Mouse (Mus musculus) cerebral cortex, adult 2 months (tissue): Measurements from ENCODE around the gene Mxd3.

Experiments used
- WGBS: fragments of 180-500 bp; shearing (Covaris S2); methylation state at CpG from one replicate; pipeline ENCODE4 v1.1.7; 2018; 5-methylcytosine and 5-hydroxymethylcytosine counted together

The Mxd3 gene

DNA sequence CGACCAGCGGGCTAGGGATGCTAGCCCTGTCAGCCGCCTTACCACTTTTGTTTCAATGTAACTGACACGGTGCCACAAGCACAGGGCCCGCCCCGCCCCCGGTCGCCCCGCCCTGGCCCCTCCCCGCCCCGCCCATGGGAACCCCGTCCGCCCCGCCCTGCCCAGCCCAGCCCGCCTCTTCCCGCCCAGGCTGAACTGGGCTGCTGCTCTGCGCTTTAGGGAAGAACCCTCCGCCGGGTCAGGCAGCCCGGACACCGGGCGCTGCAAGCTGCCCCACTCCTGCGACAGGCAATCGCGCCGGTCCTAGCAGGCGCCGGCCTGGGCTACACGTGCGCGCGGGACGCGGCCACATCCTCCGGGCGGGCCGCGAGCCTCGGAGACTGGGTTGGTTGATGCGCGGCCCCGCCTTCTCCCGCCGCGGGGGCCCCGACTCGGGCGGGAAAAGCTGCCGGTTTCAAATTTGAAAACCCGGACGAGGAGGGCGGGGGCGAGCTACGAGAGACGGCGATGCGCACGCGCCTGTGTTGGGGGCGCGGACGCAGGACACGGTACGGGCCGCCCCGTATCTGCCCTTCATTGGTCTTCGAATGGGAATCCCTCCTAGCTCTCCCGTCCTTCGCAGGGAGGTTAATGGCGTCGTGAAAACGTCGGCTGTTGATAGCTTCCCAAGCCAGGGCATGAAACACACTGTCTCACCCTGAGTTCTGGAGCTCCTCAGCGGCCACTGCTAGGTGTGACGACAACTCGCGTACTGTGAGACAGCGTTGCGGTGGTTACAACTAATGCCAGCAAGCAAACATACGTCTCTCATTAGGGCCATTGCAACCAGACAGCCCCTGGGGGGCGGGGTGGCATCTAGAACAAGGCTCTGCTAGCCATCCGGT, at the start of gene Mxd3:
TSS of gene Mxd3 (minus strand) at position 141 of the 884 bp plus-strand sequence.
- under 1% methylated on average over 82 of the region's 82 CpGs for WGBS

DNA sequence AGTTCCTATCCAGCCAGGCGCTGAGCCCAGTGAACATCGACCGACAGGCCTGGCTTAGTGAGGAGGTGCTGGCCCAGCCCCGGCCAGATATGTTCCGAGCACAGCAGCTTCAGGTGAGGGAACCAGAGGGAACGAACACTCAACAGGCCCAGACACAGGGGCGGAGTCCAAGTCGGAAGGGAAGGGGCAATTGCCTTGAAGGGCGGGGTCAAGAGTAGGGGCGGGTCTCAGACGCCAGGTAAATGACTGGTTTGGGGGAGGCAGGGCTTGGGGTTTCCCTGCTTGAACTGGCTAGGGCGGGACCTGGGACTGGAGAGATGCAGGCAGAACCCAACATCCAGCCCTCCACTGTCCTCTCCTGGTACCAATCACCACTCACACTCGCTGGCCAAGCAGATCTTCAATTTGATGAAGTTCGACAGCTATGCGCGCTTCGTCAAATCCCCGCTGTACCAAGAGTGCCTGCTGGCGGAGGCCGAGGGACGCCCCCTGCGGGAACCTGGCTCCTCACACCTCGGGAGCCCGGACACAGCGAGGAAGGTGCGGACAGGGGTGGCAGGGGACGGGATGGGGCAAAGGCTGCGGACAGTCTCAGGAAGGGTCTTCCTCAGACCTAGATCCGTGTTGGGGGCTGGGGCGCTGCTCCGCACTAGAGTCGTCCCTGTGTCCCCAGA, 49.4 kb upstream of the Mxd3 start:
- 56% methylated on average over 32 of the region's 32 CpGs for WGBS

DNA sequence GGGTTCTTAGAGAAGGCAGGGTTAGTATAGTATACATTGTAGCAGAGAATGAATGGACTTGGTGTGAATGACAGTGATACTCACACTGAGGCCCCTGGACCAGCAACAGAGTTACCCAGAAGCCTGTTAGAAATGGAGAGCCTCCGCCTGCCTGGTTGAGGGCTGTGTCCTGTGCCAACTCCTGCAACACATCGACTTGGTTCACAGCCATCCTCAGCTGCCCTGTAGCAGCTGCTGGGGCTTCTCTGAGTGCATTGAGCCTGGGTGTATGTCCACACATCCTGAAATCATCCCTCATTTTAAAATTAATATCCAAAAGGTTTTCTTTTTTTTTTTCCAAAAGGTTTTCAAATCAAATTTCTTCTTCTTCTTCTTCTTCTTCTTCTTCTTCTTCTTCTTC, 46.3 kb upstream of the Mxd3 start:
- WGBS, result 39% methylated on average over 2 of the region's 2 CpGs

DNA sequence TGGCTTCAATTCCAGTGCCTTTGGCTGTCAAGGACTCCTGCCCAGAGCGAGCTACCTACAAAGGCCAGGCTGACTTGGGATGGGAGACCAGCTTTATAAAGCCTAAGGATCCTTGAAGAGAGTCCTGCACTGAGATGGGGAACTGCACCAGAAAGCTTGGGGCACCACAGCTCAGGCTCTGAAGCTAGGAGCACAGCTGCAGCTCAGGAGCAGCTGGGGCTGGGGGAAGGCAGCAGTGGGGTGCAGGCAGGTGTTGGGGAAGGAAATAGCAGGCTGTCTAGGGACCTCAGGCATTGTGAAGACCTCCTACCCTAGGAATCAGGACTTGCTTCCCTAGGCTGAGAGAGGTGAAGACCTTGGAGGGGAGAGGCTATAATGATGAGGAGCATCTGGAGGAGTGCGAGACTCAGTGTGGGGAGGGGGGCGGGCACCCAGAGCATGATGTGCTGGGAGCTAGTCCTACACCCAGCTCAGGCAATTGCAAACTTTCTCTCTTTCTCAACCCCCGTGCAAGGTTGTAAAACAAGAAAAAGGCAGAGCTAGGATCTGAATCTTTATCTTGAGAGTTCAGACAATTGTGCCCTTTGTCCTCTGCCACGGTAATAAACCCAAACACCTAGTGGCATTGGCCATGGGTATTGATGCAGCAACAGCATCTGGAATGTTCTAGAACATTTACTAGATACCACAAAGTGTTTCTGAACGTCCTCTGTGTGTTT, 44.7 kb upstream of the Mxd3 start:
- WGBS, result 78% methylated on average over 6 of the region's 6 CpGs

DNA sequence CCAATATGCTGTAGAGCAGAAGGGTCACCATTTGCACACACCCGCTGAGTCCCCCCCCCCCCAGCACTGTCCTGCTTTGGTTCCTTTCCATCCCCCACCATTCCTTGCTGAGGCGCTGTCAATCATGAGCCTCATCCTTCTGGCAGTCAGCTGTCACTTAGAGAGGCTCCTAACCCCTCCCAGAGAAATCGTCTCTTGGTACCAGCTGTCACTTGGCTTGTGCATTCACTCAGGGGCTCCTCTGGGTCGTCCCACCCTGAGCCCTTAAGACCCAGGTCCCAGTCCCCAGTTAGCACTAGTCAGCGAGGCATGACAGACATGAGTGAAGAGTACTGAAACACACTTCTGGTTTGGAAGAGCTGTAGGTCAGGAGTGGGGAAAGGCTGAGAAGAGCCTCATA, 42.1 kb upstream of the Mxd3 start:
- WGBS, result 63% methylated on average over 5 of the region's 5 CpGs

DNA sequence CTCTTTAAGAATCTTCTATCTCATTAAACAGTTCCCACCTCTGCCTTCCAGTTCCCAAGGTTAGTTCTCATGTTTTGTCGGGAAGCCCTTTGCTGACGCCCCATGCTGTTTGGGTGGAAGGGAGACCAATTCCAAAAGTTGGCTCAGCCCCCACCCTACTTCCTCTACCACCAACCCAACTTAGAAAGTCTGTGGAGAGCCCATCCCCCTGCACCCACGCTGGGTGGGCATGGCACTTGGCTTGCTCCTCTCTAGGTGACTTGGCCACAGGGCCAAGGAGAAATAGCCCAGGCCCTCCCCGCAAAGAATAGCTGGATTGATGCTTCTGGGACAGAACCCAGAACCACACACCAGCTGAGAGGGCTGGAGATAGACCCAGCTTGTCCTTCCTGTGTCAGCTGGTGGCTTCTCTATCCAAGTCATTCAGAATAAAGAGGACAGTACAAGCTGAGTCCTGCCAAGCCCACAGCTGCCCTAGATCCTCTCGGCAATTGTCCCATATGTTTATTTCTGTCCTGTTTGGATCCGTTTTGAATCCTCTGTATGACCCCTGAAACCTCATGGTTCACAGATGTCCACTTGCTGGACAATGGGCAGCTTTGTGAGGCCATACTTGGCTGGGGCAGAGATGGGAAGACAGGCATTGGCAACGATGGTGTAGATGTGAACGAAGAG, 41.5 kb upstream of the Mxd3 start:
- 49% methylated on average over 8 of the region's 8 CpGs for WGBS

DNA sequence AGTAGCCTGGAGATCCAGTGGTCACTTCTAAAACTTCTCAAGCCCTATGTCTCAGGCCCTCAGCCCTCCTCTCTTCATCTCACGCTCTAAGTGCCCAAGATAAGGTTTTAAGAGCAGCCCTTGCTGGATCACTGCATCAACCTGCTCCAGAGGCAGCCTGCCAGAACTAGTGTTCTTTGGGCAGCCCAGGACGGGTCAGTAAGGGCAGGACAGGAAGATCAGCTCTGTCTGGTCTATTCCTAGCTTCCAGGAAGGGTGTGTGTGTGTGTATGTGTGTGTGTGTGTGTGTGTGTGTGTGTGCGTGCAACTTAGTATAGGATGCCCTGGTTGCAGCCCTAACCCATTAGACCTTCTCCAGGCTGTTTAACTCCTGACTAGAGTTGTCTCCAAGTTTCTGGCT, 40.6 kb upstream of the Mxd3 start:
- 76% methylated on average over 3 of the region's 3 CpGs for WGBS

DNA sequence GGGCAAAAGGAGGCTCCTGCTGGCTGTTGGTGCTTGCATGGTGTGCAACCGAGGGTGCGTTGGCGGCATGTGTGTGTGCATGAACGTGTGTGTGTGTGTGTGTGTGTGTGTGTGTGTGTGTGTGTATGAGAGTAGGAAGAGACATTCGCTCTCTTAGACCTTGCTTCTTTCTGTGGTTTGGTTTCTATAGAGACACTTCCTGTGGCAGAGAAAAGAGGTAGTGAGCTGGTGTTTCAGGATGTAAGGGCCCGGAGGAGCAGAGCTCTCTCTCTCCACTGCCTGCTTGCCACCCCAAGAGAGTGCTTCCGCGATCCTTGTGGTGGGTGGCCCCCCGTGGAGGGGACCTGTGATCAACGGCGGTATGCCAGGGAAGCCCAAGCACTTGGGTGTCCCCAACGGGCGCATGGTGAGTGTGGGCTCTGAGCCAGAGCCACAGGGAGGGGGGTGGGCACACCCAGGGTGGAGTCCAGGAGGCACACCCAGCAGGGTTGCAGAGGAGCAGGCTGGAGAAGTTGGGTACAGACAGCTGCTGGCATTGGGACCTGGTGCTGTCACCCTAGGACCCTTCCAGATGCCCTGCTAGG, 40.0 kb upstream of the Mxd3 start, which contains the start of gene Rgs14:
TSS of gene Rgs14 (plus strand) at position 202 of the 584 bp plus-strand sequence.
- WGBS, result 25% methylated on average over 13 of the region's 13 CpGs

DNA sequence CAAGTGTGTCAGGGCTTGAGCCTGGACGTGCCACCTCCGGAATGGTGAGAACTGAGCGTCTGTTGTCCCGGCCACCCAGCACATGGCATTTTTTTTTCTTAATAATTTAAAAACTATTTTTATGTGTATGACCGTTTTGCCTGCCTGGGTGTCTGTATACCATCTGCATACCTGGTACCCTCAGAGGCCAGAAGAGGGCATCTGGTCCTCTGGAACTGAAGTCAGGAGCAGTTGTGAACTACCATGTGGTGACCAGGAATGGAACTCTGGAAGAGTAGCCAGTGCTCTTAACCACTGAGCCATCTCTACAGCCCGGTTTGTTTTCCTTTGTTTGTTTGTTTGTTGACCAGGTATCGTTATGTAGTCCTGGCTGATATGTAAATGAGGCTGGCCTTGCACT, 38.8 kb upstream of the Mxd3 start:
- WGBS, result 79% methylated on average over 7 of the region's 7 CpGs

DNA sequence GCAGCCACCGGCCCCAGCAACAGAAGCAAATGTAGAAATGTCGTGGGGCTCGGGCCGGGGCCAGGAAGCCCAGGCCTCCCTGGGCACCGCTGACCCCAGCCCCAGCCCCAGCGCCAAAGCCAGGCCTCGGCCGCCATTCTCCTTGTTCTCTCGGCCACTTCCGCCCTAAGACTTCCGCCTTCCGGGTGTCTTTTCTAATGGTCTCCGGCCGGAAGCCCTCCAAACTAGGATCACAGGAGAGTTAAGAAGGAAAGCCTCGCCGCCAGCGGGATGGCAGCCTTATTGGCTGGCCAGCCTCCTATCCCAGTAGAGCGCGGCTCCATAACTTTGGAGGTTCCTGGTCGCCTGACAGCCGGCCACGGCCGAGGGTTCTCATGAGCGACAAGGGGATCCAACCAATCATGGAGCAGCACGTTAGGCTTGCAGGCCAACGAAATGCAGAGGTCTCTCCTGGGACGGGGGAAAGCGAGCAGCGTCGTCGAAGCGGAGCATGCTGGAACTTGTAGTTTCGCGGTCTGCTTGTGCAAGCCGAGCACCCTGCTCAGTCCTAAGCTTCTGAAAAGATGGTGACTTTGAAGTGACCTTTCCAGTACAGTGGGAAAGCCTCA, 32.9 kb upstream of the Mxd3 start, which contains the start of gene Lman2:
TSS of gene Lman2 (minus strand) at position 331 of the 608 bp plus-strand sequence.
- under 1% methylated on average over 35 of the region's 35 CpGs for WGBS

DNA sequence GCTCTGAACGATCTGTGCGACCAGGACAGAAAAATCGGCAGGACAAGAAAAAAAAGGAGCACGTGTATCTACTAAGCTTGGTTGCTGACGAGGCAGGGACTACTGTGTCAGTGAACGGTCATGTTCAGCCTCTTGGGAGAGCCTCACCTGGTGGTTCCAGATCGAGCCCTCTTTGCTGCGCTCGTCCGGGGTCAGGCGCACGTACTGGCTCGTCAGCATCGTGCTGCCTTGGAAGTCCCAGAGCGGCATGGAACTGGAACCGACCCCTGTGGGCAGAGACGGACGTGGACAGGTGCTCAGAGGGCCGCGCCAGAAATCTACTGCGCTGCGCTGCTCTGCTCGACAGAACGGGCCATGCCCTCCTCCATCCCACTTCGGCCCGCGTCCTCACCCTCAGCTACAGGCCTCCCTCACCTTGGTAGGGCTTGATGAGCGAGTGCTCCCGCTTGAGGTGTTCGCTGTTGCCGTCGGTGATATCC, 32.4 kb upstream of the Mxd3 start:
- under 1% methylated on average over 32 of the region's 32 CpGs for WGBS

DNA sequence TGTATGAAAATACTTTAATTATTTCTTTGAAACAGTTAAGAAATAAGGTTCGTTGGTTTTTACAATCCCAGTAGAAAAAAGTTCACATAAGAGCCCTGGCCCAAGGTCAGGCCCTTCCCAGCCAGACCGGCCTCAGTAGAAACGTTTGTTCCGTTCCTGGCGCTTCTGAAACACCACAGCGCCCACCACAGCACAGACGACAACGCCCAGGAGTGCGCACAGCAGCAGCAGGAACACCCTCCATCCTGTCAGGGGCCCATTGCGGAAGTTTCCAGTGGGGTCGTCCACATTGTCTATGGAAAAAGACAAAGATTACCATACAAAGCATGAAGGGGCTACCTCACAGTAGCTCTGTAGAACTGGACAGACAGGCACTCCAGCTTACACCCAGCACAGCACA, 17.1 kb upstream of the Mxd3 start:
- 72% methylated on average over 11 of the region's 11 CpGs for WGBS

DNA sequence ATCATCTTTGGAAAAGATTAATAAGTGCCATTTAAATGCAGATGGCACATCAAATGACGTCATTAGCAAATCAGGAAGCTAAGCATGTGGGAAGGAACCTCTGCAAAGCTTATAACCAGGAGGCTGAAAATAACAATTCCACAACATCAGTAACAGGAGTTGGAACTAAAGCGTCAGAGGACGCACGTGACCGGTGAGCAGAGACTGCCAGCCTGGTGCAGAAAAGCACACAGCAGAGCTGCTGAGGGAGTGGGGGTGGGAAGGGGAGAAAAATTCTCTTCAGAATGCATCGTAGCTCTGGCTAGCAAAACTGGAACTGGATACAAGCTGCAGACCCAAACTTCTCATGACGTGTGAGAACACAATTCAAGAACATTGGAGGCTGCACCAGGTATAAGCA, 14.7 kb upstream of the Mxd3 start:
- WGBS, result 46% methylated on average over 7 of the region's 7 CpGs

DNA sequence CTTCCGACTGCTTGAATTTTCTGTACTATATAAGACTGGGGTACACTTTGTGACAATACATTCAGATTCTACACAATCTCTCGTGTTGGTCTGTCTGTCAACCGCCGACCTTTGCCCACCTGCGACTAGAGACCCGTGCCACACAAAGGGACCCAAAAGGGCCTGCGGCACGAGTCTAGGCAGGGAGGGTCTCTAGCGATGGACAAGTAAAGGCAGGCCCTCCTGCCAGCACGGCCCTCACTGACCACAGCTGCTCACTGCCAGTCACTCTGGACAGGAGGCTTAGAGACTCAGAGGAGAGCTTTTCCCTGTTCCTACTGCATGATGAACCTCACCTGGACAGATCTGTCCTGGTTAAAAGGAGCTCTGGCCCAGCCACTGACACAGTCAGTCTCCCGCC, 12.8 kb upstream of the Mxd3 start:
- 65% methylated on average over 11 of the region's 11 CpGs for WGBS

DNA sequence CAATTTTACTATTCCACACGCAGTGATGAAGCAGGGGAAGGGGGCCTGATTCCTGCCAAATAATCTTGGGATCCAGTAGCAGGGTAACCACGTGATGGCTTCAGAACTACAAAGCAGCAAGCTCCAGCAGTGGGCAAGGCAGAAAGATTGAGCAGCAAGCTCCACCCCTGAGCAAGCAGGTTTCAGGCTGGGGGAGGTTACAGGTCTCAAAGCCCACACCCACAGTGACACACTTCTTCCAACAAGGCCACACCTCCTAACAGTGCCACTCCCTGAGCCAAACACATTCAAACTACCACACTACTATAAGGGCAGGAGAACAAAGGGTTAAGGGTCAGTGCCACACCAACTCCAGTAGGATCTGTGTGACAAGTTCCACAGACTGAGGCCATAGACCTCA, 9.6 kb upstream of the Mxd3 start:
- WGBS, result 47% methylated on average over 2 of the region's 2 CpGs

DNA sequence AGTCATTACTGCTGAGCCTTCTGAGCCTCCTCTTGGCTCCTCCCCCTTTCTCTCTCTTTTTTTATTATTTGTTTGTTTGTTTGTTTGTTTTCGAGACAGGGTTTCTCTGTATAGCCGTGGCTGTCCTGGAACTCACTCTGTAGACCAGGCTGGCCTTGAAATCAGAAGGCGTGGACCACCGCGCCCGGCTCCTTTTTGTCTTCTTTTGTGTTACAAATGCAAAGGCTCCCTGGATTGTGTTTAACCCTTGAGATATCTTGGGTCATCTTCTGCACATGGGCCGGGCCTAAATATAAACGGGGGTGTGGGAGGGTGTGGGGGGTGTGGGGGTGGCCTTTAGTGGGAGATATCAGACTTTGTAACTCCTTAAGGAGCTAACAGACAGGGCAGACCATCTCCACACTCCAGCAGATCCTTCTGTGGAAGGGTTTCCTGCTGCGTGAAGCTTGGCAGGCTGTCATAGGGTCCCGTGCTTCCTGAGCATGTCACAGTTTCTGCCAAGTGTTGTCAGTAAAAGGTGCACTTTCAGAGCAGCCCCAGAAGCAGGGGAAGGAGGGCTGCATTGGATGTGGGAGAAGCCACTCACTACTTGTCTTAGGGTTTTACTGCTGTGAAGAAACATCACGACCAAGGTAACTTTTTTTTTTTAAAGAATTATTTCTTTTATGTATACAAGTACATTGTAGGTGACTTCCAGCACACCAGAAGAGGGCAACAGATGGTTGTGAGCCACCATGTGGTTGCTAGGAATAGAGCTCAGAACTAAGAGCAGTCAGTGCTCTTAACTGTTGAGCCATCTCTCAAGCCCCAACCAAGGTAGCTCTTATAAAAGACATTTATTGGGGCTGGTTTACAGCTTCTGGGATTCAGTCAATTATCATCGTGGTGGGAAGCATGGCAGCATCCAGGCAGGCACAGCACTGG, 8.8 kb upstream of the Mxd3 start:
- WGBS, result 52% methylated on average over 12 of the region's 12 CpGs

DNA sequence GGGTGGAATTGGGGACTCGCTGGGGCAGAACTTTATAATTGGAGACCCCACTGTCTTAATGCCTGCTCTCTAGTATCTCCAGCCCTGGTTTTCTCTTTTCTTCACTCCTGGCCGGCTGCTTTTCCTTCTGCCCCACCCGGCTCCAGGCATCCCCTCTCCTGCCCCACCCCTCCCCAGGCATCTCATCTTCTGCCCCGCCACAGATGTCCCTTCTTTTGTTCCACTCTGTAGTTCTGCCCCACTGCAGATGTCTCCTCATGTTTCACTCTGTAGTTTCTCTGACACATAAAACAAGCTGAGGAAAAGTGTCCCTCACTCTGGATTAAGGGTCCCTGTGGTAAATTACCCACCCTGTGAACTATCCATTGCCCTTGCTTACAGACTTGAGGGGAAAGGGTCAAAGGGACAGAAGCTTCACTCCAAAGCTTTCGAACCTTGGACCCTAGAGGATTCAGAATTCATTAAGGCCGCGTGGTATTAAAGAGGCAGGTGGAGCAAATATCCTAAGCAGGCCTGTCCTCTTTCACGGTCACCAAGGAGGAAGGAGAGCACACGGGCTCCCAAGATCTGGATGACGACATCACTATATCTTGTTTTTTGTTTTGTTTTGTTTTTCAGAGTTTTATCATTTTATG, 7.8 kb upstream of the Mxd3 start:
- WGBS, result 81% methylated on average over 10 of the region's 10 CpGs

DNA sequence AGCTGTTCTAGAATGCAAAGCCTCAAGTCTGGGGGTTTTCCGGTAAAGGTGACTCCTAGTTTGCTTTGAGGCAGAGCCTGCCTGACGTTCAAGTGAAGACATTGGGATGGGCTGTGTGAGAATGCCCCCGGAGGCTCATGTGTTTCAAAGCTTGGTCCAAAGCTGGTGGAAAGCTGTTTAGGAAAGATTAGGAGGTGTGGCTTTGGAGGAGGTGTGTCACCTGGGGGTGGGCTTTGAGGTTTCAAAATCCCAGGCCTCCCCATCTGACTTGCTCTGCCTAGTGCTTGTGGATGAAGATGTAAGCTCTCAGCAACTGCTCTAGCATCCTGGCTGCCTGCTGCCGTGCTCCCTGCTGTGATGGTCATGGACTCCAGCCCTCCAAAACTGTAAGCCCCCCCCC, 6.1 kb upstream of the Mxd3 start:
- WGBS, result 90% methylated on average over 4 of the region's 4 CpGs

DNA sequence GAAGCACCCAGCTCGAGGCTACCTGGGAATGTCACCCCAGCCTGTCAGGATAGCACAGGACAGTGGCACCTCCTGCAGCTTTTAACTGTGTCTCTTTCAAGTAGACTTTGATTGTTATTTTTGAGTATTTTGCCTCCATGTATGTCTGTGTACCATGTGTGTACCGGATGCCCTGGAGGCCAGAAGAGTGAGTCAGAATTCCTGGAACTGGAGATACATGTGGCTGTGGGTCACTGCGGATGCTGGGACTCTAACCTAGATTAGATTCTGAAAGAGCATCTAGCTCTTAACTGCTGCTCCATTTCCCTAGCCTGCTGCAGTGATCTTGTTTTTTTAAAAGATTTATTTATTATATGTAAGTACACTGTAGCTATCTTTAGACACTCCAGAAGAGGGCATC, 2.7 kb upstream of the Mxd3 start:
- WGBS, result 89% methylated on average over 3 of the region's 3 CpGs
